Comparison of ENCODE assay signal across 13 mouse cellular contexts in the genomic region with DNA sequence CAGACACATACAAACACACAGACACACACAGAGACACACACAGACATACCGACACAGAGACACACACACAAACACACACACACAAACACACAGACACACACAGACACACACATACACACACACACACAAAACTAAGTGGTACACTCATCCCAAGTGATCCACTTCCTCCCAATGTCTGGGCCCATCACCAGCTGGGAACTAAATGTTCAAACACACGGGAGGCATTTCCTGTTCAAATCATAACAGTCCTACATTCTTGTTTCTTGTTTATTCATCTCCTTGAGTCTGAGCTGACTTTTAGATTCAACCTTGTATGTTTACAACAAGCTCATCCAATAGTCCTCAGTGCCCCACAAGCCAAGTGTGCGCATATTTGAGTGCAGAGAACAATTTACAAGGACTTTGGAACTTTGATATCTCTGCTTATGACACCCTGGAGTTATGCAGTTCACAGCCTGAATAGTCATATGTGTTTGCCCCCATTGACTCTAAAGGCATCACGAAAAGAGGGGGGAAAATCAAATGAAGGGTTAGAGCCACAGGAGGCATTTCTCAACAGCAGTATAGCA.
"Had no signal": no experiment of that assay in that cellular context is flagged by ENCODE, and none has a peak within 500 bp of the region (broad histone marks: within the 10 kb centered on the region; RNA-seq: fewer than 3 reads in every experiment).

No protein-coding gene starts in this region.

- H3K9me3 ChIP-seq: limb, embryonic 10.5 days; liver, embryonic 13.5 days; midbrain, embryonic 13.5 days had no signal

- H3K9ac ChIP-seq: hindbrain, embryonic 14.5 days; liver, embryonic 13.5 days; liver, postnatal 0 days; midbrain, embryonic 13.5 days had no signal

- H3K36me3 ChIP-seq: limb, embryonic 10.5 days; liver, embryonic 13.5 days; midbrain, embryonic 13.5 days had no signal

- H3K27ac ChIP-seq: hindbrain, embryonic 14.5 days; kidney, postnatal 0 days; left cerebral cortex, adult 2 months; limb, embryonic 10.5 days; liver, embryonic 13.5 days; midbrain, embryonic 13.5 days had no signal

- DNase-seq: kidney, adult 11 months; kidney, adult 9 months; kidney, postnatal 4 days; liver, embryonic 13.5 days; liver, postnatal 0 days; right cerebral cortex, postnatal 4 days; thymus, adult 18-20 months; thymus, postnatal 14 days had no signal

- H3K4me1 ChIP-seq: liver, embryonic 13.5 days; midbrain, embryonic 13.5 days had no signal

- H3K4me2 ChIP-seq: hindbrain, embryonic 14.5 days; liver, embryonic 13.5 days; midbrain, embryonic 13.5 days had no signal

- ATAC-seq: liver, postnatal 0 days; midbrain, embryonic 13.5 days had no signal

- H3K4me3 ChIP-seq: left cerebral cortex, adult 2 months; limb, embryonic 10.5 days; liver, embryonic 13.5 days; midbrain, embryonic 13.5 days had no signal

- H3K27me3 ChIP-seq: liver, embryonic 13.5 days; midbrain, embryonic 13.5 days had no signal
